Mouse (Mus musculus): ENCODE measurements around the gene Laptm5. TPM values are rescaled to one million over a fixed set of nuclear protein-coding genes. Genes with fewer than 3 reads are reported as not detected.
A peak's percentile ranks its signal among the peaks of the same experiment; 100 is the strongest.

The Laptm5 gene
- polyA plus RNA-seq, 1 experiment from 2014 or later = 66.3 TPM

- no peak for ATAC-seq (ENCODE audit: insufficient number of reproducible peaks, low FRiP score, low TSS enrichment, low read depth)
- no peaks in the 10 kb centered on the region; the same call in 1 of the 2 replicates for H3K27me3 ChIP-seq
- H3K4me2 ChIP-seq (replicated peaks) = no peak overlapping the region
- WGBS = 33% methylated on average over 9 of the region's 9 CpGs
- no peak overlapping the region for H3K27ac ChIP-seq (replicated peaks)
- no peak overlapping the region for H3K9ac ChIP-seq
- no peaks in the 10 kb centered on the region for H3K36me3 ChIP-seq
- no peak overlapping the region for H3K4me3 ChIP-seq (replicated peaks)
- H3K4me1 ChIP-seq = no peaks in the 10 kb centered on the region
- no peaks in the 10 kb centered on the region for H3K9me3 ChIP-seq (replicated peaks)
These were observed 47.3 kb downstream of the Laptm5 start for GRCm38 (mm10) chr4:130960118-130960734.

DNA sequence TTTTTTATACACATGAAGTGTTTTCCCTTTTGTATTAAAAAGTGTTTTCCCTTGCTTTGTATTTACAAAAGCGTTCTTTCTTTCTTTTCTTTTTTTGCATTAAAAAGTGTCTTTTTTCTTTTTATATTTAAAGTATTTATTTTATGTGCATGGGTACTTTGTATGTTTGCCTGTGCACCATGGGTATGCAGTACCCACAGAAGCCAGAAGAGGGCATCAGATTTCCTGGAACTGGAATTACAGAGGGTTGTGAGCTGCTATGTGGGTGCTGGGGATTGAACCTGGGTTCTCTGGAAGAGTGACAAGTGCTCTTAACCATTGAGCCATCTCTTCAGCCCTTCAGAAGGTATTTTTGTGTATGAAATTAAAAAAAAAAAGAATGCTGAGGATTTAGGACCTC lies 58.4 kb downstream of the Laptm5 start:
- H3K9me3 ChIP-seq (replicated peaks) = no peaks in the 10 kb centered on the region
- 0 out of 2 replicates have a peak, but pooled peaks cover 6% of the 10 kb centered on the region for H3K4me1 ChIP-seq
- H3K27ac ChIP-seq (replicated peaks) = no peak overlapping the region
- H3K4me2 ChIP-seq (replicated peaks) = no peak overlapping the region
- no peaks in the 10 kb centered on the region for H3K36me3 ChIP-seq
- H3K4me3 ChIP-seq (replicated peaks) = no peak overlapping the region
- no peaks in the 10 kb centered on the region; the same call in 1 of the 2 replicates for H3K27me3 ChIP-seq
- no peak overlapping the region for H3K9ac ChIP-seq
- ATAC-seq (ENCODE audit: insufficient number of reproducible peaks, low FRiP score, low TSS enrichment, low read depth) = no peak
- WGBS = 91% methylated on average over 1 of the region's 1 CpGs

DNA sequence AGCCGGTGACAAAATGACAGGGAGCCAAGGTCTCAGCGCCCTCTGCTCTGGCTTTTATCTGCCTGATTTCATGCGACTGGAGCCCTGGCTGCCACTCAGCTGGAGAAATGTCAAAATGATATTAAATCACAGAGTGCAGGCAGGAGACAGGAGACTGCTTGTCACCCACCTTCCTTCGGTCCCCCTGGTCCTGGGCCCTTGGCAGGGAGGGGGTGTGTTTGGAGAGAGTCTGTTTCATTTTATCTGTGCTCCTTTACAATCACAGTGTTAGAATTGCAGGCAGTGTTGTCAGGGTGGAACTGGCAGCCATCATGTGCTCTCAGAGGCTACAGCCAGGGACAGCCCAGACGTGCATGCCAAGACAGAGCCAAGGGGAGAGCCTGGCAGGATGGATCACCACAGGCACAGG lies 59.5 kb downstream of the Laptm5 start:
- no peak overlapping the region for H3K27ac ChIP-seq (replicated peaks)
- no peaks in the 10 kb centered on the region for H3K36me3 ChIP-seq
- 0 out of 2 replicates have a peak, but pooled peaks cover 6% of the 10 kb centered on the region for H3K4me1 ChIP-seq
- H3K4me3 ChIP-seq (replicated peaks) = no peak overlapping the region
- WGBS = 64% methylated on average over 5 of the region's 5 CpGs
- H3K4me2 ChIP-seq (replicated peaks) = no peak overlapping the region
- H3K27me3 ChIP-seq = no peaks in the 10 kb centered on the region
- ATAC-seq (ENCODE audit: insufficient number of reproducible peaks, low FRiP score, low TSS enrichment, low read depth) = no peak
- no peak overlapping the region for H3K9ac ChIP-seq
- no peaks in the 10 kb centered on the region for H3K9me3 ChIP-seq (replicated peaks)

GRCm38 (mm10) chr4:130973332-130974263 lies 60.7 kb downstream of the Laptm5 start:
- H3K36me3 ChIP-seq = no peaks in the 10 kb centered on the region
- ATAC-seq (ENCODE audit: insufficient number of reproducible peaks, low FRiP score, low TSS enrichment, low read depth) = peak; percentile 61; the same call in 1 of the 2 replicates
- H3K9me3 ChIP-seq (replicated peaks) = no peaks in the 10 kb centered on the region
- 0 out of 2 replicates have a peak overlapping the region, but pooled peaks have one; percentile 24 for H3K27ac ChIP-seq (replicated peaks)
- 0 out of 2 replicates have a peak, but pooled peaks cover 6% of the 10 kb centered on the region for H3K4me1 ChIP-seq
- no peak overlapping the region for H3K4me3 ChIP-seq (replicated peaks)
- no peak overlapping the region for H3K9ac ChIP-seq
- H3K27me3 ChIP-seq = no peaks in the 10 kb centered on the region
- WGBS = 35% methylated on average over 19 of the region's 19 CpGs
- no peak overlapping the region for H3K4me2 ChIP-seq (replicated peaks)

- no peaks in the 10 kb centered on the region for H3K4me1 ChIP-seq
- H3K9ac ChIP-seq = no peak overlapping the region
- H3K4me3 ChIP-seq (replicated peaks) = no peak overlapping the region
- H3K36me3 ChIP-seq = no peaks in the 10 kb centered on the region
- H3K27me3 ChIP-seq = no peaks in the 10 kb centered on the region
- no peak for ATAC-seq (ENCODE audit: insufficient number of reproducible peaks, low FRiP score, low TSS enrichment, low read depth)
- H3K4me2 ChIP-seq (replicated peaks) = no peak overlapping the region
- WGBS = 68% methylated on average over 3 of the region's 3 CpGs
- H3K9me3 ChIP-seq (replicated peaks) = no peaks in the 10 kb centered on the region
- H3K27ac ChIP-seq (replicated peaks) = no peak overlapping the region
These were observed 66.1 kb downstream of the Laptm5 start for GRCm38 (mm10) chr4:130978981-130979380.

DNA sequence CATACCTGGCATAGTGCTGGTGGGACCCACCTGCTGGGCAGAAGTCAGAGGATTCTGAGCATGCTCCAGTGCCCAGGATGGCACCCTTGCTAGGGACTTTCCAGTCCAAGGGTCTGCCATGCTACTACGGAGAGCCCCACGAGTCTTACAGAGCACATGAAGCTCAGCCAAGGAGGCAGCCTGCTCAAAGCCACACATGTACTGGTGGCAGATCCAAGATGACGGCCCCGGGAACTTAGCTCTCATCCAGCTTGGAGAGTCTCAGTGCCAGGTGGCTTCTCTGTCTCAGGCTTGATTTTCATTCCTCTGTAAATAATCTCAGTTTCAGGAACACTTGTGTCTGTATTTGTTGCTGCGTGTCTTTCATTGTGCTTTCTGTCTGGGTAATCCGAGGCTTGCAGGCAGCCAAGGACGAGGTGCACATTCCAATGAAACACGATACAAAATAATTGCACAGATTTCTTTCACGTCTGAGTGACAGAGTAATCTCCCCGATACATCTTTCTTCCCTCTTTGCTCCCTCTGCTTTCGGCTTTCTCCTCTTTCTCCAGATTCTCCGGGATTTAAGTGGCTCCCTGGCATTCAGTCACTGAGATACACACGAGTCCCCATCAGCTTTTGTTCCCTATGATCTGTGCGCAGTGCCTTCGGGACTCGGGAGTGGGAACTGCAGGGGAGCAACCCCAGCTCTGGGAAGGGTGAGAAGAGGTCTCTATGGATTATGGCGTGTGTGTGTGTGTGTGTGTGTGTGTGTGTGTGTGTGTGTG lies 71.7 kb downstream of the Laptm5 start:
- Histone ChIP-seq H3K4me3 (replicated peaks) (no peak overlapping the region), H3K9ac (no peak overlapping the region), H3K4me1 (0 out of 2 replicates have a peak, but pooled peaks cover 3% of the 10 kb centered on the region), H3K9me3 (replicated peaks) (no peaks in the 10 kb centered on the region), H3K27ac (replicated peaks) (no peak overlapping the region), H3K4me2 (replicated peaks) (0 out of 2 replicates have a peak overlapping the region, but pooled peaks have one; percentile 4), H3K36me3 (no peaks in the 10 kb centered on the region), H3K27me3 (peaks cover 3% of the 10 kb centered on the region; the same call in 1 of the 2 replicates)
- no peak for ATAC-seq (ENCODE audit: insufficient number of reproducible peaks, low FRiP score, low TSS enrichment, low read depth)
- 29% methylated on average over 17 of the region's 17 CpGs for WGBS

Other genes with a start within 250 kb of the Laptm5 start
- 78.2 and 81.2 TPM in 2 replicates for gene Pum1, start 249.8 kb upstream of the Laptm5 start, polyA plus RNA-seq (2015; fragmentation: Nextera tagmentation; extraction: Ambion mirVana)
- 45.0 and 48.7 TPM in 2 replicates for gene Sdc3, start 120.6 kb upstream of the Laptm5 start, polyA plus RNA-seq (2015; fragmentation: Nextera tagmentation; extraction: Ambion mirVana)
- gene Matn1, start 31.3 kb downstream of the Laptm5 start, polyA plus RNA-seq (2015; fragmentation: Nextera tagmentation; extraction: Ambion mirVana) = 31.2 and 85.1 TPM in 2 replicates

Data from embryonic facial prominence, embryonic 15.5 days (tissue).